Mouse (Mus musculus) myocyte (in vitro differentiated cells): ENCODE measurements around the gene Olfr772.

Experiments used
- CEBPB ChIP-seq: IDR thresholded peaks from 2 replicates; pipeline ENCODE4 v1.6.1; 2011; ENCODE audit warnings: mild to moderate bottlenecking, moderate library complexity; ENCODE audit not compliant: poor library complexity, insufficient read depth, severe bottlenecking
- E2F4 ChIP-seq: IDR thresholded peaks from one replicate; pipeline ENCODE4 v1.6.1; 2011; ENCODE audit warnings: mild to moderate bottlenecking, control low read depth, moderate library complexity; ENCODE audit not compliant: insufficient read depth
- MAX ChIP-seq: IDR thresholded peaks from one replicate; pipeline ENCODE4 v1.6.1; 2011; ENCODE audit warnings: low read depth, mild to moderate bottlenecking, control low read depth
- POLR2A ChIP-seq: IDR thresholded peaks from one replicate; pipeline ENCODE4 v1.6.1; 2011; ENCODE audit warnings: low read depth, mild to moderate bottlenecking, control low read depth, moderate library complexity; ENCODE audit not compliant: insufficient read length
- POLR2AphosphoS2 ChIP-seq: IDR thresholded peaks from one replicate; pipeline ENCODE4 v1.6.1; 2011; ENCODE audit warnings: low read depth, control low read depth; ENCODE audit not compliant: insufficient read length
- TCF12 ChIP-seq: IDR thresholded peaks from one replicate; pipeline ENCODE4 v1.6.1; 2011; ENCODE audit warnings: mild to moderate bottlenecking, control low read depth; ENCODE audit not compliant: poor library complexity, insufficient read depth, severe bottlenecking
- TCF3 ChIP-seq: IDR thresholded peaks from one replicate; pipeline ENCODE4 v1.6.1; 2011; ENCODE audit warnings: low read depth, control low read depth; ENCODE audit not compliant: insufficient read length
- USF1 ChIP-seq: IDR thresholded peaks from one replicate; pipeline ENCODE4 v1.6.1; 2011; ENCODE audit warnings: low read depth, mild to moderate bottlenecking, control low read depth, moderate library complexity

DNA sequence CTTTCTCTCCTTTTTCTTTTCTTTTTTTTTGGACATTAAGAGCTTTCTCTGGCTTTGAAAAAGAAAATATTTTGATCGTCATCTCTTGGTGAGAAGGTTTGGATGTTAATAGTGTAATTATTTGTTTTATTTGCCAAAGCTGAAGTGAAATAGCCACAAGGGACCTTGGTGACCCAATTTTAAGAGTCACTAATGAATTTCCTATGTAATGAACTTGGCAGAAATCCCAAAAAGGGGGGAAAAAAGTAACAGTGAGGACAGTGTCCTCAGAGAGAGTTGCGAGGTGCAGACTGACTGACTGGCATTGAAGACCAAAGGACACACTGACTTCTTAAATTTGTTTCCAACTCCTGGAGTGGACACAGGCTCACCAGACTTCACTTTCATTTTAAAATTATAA is 38.8 kb downstream of the Olfr772 start, which contains the start of gene Olfr770:
- TF ChIP-seq USF1 (no peak), E2F4 (no peak), CEBPB (no peak), POLR2A (no peak), MAX (no peak), TCF3 (no peak), TCF12 (no peak), POLR2AphosphoS2 (no peak)
